Mouse (Mus musculus) adrenal gland, postnatal 10 days (tissue): ENCODE measurements around the gene Cd200. TPM values are rescaled to one million over a fixed set of nuclear protein-coding genes. Genes with fewer than 3 reads are reported as not detected.

Experiments used
- DNase-seq: peaks from one replicate; pipeline ENCODE4 v3.0.0; 2021; ENCODE audit warnings: mixed read lengths
- total RNA-seq, 2 experiments: library from RNA; stranded (reverse); gene quantifications; 2 replicates each; pipeline ENCODE4 v1.2.3; 2021

The Cd200 gene
- total RNA-seq, 2 experiments from 2014 or later, result 68.9 to 80.1 TPM

DNA sequence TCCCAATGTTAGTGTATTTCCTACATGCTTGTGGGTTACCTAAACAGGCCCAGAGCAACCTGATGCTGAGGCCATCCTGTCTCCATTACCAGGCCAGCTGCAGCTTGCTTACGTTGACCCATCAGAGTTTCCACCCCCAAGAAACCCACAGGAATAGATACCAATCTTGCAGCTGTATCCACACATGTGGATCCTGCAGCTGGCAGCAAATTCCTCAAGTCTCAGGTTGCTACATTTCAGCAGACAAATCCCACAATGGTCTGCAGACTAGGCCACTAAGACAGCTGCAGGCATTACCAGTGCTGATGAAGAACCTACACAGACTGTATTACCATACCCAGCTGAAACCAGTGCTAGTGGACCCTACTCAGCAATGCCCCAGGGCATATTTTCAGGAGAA, 72.4 kb downstream of the Cd200 start:
- DNase-seq, result no peak

DNA sequence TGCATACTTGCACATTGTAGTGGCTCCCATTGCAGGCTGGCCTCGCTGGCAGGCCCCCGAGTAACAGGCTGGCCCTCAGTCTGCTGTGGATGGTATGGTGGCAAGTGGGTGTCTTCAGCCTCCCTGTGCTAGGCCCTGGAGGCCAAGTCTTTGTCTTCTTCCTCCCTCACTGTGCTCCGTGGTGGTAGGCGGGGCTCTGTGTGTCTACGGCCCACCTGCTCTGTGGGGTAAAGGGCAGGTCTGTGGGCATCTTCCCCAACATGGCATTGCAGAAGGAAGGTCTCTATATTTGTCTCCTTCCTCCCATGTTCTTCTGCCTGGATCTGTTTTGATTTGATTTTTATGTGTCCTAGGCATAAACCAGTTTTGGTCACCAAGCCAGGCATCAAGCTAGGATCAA, 74.0 kb downstream of the Cd200 start:
- no peak for DNase-seq

DNA sequence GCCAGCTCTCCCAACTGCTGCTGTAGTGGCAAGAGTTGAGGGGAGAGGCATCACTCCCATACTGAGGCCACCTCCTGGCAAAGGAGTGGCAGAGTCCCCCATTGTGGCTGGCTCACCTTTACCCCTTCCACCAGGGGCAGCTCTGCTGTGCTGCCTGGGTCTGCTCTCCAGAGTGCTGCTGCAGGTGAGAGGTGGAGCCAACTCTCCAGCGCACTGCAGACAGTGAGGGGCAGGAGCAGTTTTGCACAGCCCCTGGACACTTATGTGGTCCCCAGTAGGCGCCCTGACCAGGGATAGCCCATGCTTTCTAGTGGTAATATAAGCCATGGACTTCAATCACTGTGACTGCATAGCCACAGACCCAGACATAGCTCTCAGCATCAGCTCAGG, 74.5 kb downstream of the Cd200 start:
- DNase-seq, result no peak

DNA sequence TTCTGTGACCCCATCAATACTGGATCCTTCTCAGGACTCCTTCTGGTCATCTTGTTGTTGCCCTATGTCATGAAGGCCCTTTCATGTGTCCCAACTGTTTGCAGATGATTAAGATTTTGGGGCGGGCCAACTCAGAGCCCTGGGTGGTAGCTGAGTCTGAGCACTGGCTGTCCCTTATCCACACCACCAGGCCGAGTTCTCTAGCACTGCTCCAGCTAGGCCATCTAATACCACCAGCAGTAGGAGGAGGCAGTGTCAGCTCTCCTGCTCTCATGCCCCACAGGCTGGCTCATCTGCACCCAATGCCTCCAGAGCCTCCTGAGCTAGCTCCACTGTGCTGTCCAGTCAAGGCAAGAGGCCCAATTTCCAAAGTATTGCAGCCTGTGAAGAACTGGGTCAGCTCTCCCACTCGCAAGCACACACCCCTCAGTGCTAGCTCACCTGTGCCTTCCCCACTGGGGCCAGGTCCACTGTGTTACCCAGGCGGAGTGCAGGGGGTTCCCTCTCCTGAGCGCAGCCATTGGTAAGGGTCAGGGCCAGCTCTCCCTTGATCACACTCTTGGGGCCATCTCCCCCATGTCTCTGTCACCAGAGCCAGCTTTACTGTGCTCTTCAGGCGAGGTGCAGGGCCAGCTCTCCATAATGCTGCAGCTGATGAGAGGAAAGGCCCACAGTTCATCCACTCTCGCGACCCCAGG, 75.0 kb downstream of the Cd200 start:
- DNase-seq, result no peak

DNA sequence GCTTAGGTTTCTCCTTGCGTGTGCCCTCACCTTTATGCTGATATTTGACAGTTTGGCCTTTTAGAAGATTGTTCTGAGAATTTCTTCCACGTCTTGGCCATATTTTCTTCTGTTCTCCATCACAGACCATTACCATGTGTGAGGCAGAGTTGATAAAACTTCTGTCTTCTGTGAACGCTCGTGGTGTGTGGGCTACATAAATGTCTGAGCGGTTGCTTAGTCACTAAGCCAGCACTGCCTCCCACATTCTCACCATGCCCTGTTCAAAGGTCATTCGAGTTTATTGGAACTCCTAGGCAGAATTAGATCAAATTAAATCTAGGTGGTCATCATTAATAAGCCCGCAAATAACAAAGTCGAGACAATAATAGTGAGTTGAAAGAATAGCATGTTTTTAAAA, 76.3 kb downstream of the Cd200 start:
- DNase-seq, result no peak

Other genes with a start within 250 kb of the Cd200 start
- gene Btla, start 184.7 kb downstream of the Cd200 start, total RNA-seq, result 1 to 10 TPM; 2.6 to 2.7 TPM
- gene Gm609, start 83.9 kb upstream of the Cd200 start, total RNA-seq, result under 1 TPM; 0.27 to 0.48 TPM
- not detected for gene Gm17783, start 123.0 kb upstream of the Cd200 start, total RNA-seq
- not detected for gene Slc9c1, start 126.3 kb upstream of the Cd200 start, total RNA-seq
- under 1 TPM; 0.21 to 0.48 TPM for gene Gcsam, start 201.3 kb upstream of the Cd200 start, total RNA-seq
- gene BC016579, start 245.0 kb upstream of the Cd200 start, total RNA-seq, result under 1 TPM; 0.18 to 0.48 TPM